Mouse (Mus musculus): ENCODE measurements at regions not wholly inside any gene's neighbourhood (a gene's known extent, or its start where the extent isn't known, plus 50 kb on each side); places are given as distances from the start of the nearest gene placed in this dataset.
"Not testable (repeated sequence)": the region's sequence is repeated elsewhere in the genome, so short reads cannot be mapped to it uniquely, and the experiment has no call there.

DNA sequence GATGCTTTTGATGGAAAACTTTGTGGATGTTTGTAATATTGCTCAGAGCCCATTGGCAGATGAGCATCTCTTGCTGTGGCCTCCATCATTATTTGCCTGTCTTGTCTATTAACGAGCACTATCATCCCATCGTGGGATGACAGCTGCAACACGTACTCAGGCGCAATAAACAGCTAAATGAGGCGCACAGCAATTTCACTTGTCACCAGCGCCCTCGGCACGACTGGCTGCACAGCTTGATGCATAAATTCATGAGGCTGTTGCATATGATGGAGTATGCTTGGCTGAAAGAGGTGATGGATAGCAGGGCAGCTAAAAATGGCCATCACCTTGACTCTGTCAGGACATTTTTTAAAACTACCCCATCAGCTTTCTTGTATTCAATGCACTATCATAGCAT, 853.1 kb upstream of the Pou3f2 start:
- no peak for DNase-seq (ENCODE audit: low spot score)

DNA sequence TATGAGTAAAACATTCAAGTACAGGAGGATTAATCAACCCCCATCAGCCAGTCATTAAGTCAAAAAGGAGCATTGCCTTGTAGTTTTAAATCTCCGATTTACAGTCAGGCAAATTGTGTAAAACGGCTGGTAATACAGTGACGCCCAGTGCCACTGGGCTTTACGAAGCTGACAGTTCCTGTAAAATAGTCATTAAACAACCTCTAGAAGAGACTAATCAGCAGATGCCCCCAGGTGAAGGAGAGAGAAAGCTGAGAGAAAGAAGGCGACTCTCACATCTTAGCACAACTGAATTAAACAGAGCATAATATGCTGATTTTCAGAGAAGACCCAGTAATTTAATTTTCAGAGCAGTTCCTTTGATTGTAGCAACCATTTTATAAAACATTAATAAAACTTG, 850.3 kb upstream of the Pou3f2 start:
- no peak for DNase-seq (ENCODE audit: low spot score)

- DNase-seq (ENCODE audit: low spot score): no peak
These were observed 812.5 kb upstream of the Pou3f2 start for GRCm38 (mm10) chr4:23300617-23301016.

- no peak for DNase-seq (ENCODE audit: low spot score)
These were observed 791.9 kb upstream of the Pou3f2 start for GRCm38 (mm10) chr4:23280087-23280486.

DNA sequence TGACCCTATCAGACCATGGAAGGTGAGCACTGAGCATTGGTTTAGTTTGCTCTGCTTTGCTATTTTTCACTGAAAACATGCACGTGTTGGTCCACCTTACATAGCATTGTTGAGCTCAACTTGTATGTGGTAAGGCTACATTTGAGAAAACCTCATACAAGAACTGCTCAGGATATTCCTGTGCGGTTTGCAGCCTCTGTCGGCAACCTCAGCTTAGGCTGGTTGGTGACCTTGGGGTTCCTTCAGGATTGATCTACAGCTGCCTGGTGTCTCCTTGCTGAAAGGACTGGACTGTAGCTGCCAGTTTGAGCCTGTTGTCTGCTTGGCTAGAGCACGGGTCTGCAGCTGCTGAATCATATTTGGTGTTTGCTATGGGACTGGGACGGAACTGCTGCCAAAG, 787.0 kb upstream of the Pou3f2 start:
- DNase-seq (ENCODE audit: low spot score): no peak

- DNase-seq (ENCODE audit: low spot score): no peak
These were observed 783.8 kb upstream of the Pou3f2 start for GRCm38 (mm10) chr4:23271947-23272346.

DNA sequence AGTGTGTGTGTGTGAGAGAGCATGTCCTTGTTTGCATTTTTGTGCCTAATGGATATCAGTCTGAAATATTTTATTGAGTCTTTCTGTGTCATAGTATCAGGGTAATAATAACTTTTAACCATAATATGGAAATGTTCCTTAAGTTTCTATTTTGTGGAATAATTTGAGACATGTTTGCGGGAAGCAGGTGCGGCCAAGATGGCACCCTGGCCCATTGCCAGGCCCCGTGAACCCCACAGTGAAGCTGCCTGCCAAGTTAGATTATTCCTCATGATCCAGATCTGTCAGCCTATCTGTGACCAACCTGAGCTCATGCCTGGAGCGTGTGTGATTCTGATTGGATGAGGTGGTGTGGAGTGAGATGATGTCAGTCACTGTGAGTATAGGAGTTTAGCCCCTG, 772.2 kb upstream of the Pou3f2 start:
- DNase-seq (ENCODE audit: low spot score): no peak

DNA sequence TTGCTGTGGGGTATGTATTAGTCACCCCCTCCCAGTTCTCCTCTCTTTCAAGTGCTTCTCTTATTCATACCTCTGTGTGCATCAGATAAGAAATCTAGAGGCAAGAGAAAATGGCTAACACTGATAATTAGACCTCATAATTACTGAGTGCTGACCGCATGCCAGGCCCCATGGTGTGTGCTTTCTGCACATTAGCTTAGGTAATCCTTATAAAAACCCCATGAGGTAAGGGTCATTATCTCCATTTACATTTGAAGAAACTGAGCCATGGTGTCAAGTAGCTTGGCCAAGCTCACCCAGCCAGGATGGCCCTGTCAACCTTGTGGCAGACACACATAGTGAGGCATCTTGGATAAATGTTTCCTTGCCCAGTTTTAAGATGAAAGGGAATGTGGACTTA, 746.8 kb upstream of the Pou3f2 start:
- DNase-seq (ENCODE audit: low spot score): no peak

GRCm38 (mm10) chr4:23194756-23195155, 706.6 kb upstream of the Pou3f2 start:
- DNase-seq (ENCODE audit: low spot score): not testable (repeated sequence)

- DNase-seq (ENCODE audit: low spot score): no peak
These were observed 705.4 kb upstream of the Pou3f2 start for GRCm38 (mm10) chr4:23193384-23194135.

- no peak for DNase-seq (ENCODE audit: low spot score)
These were observed 685.6 kb upstream of the Pou3f2 start for GRCm38 (mm10) chr4:23173811-23174210.

GRCm38 (mm10) chr4:23173330-23173729, 685.2 kb upstream of the Pou3f2 start:
- no peak for DNase-seq (ENCODE audit: low spot score)

DNA sequence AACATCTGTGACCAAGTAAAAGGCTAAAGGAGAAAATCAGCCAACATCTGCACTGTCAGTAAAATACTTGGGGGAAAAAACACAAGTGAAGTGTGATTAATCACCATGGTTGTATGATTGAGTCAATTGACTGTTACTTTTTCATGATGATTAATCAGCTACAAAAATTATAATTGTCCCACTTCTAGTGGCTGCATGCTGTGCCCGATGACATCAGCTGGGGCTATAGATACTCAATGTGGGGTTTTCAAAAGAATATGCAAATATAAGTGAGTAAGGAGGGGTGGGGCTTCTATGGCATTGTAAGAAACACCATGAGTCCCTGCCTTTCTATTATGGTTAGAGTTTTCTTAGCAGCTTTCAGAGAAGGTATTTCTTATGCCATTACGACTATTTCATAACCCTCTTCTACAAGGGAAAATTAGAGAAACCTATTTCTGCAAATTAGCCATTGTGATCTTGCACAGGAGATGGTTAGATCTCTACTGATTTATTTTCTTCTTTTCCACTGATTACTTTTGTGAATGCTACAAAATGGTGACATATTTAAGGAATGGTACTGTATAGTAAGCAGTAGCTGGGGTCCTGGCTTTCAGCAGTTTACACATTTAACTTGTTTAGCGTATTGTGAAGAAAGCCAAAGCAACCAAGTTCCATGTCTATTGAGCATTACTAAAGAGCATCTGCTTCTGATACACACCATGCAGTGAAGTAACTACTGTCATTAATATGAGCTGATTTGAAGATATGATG, 660.1 kb upstream of the Pou3f2 start:
- DNase-seq (ENCODE audit: low spot score): no peak

GRCm38 (mm10) chr4:23133386-23133785, 645.2 kb upstream of the Pou3f2 start:
- DNase-seq (ENCODE audit: low spot score): no peak

- not testable (repeated sequence) for DNase-seq (ENCODE audit: low spot score)
These were observed 613.3 kb upstream of the Pou3f2 start for GRCm38 (mm10) chr4:23101452-23101851.

DNA sequence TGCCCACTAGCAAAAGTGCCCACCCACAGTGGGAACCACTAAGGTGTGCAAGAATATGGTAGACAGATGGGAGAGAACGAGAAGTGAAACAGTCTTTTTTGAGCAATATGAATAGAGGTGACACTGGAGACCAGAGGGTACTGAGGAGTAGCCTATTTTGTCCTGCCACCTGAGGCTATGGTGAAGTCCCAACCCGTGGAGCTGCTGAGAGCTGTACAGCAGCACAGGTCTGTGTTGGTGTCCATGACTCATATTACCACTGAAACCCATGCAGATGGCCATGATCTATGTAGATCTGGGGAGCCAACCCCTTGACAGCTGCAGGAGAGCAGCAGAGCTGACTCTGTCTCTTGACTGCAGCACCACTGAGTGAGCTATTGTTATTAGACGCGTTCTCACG, 591.4 kb upstream of the Pou3f2 start:
- no peak for DNase-seq (ENCODE audit: low spot score)

DNA sequence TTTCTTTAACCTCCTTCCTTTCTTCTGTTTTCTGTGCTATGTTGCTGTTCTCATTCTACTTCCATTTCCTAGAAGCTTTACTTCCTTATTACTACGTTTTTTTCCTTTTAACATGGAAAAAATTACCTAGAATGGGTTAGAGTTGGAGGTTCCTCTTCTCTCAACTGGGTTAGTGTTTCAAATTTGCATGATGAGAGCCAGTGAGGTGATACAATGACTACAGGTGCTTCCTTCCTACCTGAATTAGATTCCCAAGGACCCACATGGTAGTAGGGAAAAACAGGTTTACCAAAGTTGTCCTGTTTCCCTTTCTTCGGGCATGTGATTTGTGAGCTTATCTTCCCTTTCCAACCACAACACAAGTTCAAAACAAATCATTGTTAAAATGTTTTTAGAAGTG, 589.4 kb upstream of the Pou3f2 start:
- DNase-seq (ENCODE audit: low spot score): no peak

GRCm38 (mm10) chr4:23050701-23051317, 562.6 kb upstream of the Pou3f2 start:
- no peak for DNase-seq (ENCODE audit: low spot score)

- no peak for DNase-seq (ENCODE audit: low spot score)
These were observed 549.6 kb upstream of the Pou3f2 start for GRCm38 (mm10) chr4:23037784-23038183.

DNA sequence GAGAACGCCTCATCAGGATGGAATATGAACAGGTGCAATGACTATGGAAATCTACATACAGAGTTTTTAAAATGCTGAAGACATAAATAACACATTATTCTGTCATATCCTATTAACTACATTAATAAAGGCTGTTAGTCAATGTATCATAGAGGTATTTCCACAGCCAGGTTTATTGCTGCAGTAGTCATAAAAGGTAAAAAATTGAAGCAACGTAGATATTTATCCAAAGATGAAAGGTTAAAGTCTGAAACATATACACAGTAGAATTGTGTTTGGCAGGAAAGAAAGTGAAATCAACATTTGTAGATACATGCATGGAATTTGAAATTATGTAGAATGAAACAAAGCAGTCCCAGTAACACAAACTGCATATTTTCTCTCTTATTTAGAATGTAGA, 543.1 kb upstream of the Pou3f2 start:
- no peak for DNase-seq (ENCODE audit: low spot score)

- DNase-seq (ENCODE audit: low spot score): no peak
These were observed 534.0 kb upstream of the Pou3f2 start for GRCm38 (mm10) chr4:23022177-23022576.

DNA sequence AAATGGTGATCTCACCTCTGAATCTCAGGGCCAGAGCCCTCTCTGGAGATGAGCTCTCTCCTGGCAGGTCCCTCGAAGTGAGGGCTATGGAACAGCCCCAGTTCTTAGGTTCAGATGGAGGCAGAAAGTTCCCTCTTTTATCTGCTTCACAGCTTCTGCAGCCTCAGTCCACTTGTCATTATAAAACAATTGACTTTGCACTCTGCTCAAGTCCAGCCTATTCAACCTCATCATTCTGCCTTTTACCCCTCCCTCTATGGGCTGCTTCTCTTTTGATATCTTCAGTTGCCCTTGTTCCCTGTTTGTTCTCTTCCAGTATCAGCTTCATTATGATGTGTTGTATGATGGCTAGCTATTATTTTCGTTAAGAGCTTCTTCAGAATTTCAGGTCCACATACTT, 522.2 kb upstream of the Pou3f2 start:
- DNase-seq (ENCODE audit: low spot score): no peak

DNA sequence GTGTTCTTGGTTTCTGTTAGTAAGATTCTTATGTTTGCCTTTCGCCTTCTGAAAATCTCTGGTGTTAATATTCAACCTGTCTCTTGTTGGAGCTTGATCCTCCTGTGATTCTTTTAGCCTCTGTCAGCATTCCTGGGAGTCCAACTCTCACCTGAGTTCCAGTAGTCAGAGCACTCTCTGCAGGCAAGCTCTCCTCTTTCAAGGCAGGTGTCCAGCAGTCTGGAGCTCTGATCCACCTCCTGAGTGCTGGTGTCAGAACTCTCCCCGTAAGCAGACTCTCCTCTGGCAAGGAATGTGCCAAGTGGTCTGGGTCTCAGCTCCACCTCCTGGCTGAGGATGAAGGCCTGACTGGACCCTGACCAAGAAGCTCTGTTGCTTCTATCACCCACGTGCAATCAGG, 521.0 kb upstream of the Pou3f2 start:
- not testable (repeated sequence) for DNase-seq (ENCODE audit: low spot score)
